In genomic region chr3:65928614-65929272, GRCm38 (mm10) we compare ENCODE assay signal across 8 mouse cellular contexts. TPM values are rescaled to one million over a fixed set of nuclear protein-coding genes. Genes with fewer than 3 reads are reported as not detected.
DNase-seq lines count a peak whose midpoint lies in the region; ATAC-seq and TF ChIP-seq lines count a peak whose summit lies in the region.

No protein-coding gene starts in this region.

- H3K27me3 ChIP-seq in lung, embryonic 14.5 days (ENCODE audit: insufficient read depth, low read length): no peaks in the 10 kb centered on the region
- no peaks in the 10 kb centered on the region for H3K27me3 ChIP-seq in liver, embryonic 12.5 days (replicated peaks)
- H3K27me3 ChIP-seq in stomach, embryonic 14.5 days (ENCODE audit: control insufficient read depth, insufficient read depth, low read length): no peaks in the 10 kb centered on the region

- no peak for TF ChIP-seq CTCF in lung, embryonic 14.5 days (IDR thresholded peaks at IDR 0.05; ENCODE audit: low read depth)
- no peak for TF ChIP-seq CTCF in embryonic fibroblast, embryonic 13.5 days (IDR thresholded peaks at IDR 0.05; ENCODE audit: borderline replicate concordance, insufficient read depth, low read length)

- peak overlapping the region; percentile 58 for H3K4me2 ChIP-seq in lung, embryonic 14.5 days
- peak overlapping the region; percentile 53 for H3K4me2 ChIP-seq in liver, embryonic 12.5 days
- H3K4me2 ChIP-seq in stomach, embryonic 14.5 days (replicated peaks; ENCODE audit: low read depth, low read length): no peak overlapping the region; the same call in 1 of the 2 replicates

- 40% methylated on average over 4 of the region's 4 CpGs for WGBS in lung, embryonic 14.5 days
- 61% methylated on average over 4 of the region's 4 CpGs for WGBS in liver, embryonic 12.5 days (ENCODE audit: insufficient replicate concordance)
- WGBS in stomach, embryonic 14.5 days: 46% methylated on average over 4 of the region's 4 CpGs

- H3K9me3 ChIP-seq in lung, embryonic 14.5 days (ENCODE audit: low read depth, low read length): no peaks in the 10 kb centered on the region
- H3K9me3 ChIP-seq in liver, embryonic 12.5 days (replicated peaks): no peaks in the 10 kb centered on the region
- H3K9me3 ChIP-seq in stomach, embryonic 14.5 days (ENCODE audit: control insufficient read depth, low read depth, low read length): no peaks in the 10 kb centered on the region

- no peaks in the 10 kb centered on the region for H3K36me3 ChIP-seq in lung, embryonic 14.5 days (ENCODE audit: insufficient read depth)
- no peaks in the 10 kb centered on the region for H3K36me3 ChIP-seq in liver, embryonic 12.5 days
- H3K36me3 ChIP-seq in stomach, embryonic 14.5 days (ENCODE audit: control insufficient read depth, insufficient read depth, low read length): no peaks in the 10 kb centered on the region

- H3K27ac ChIP-seq in lung, embryonic 14.5 days (ENCODE audit: low read depth): no peak overlapping the region
- H3K27ac ChIP-seq in embryonic fibroblast, embryonic 13.5 days (ENCODE audit: insufficient read depth, low read length): peak overlapping the region; percentile 25
- no peak overlapping the region for H3K27ac ChIP-seq in liver, embryonic 12.5 days
- H3K27ac ChIP-seq in stomach, embryonic 14.5 days (ENCODE audit: low read length): no peak overlapping the region

- H3K9ac ChIP-seq in lung, embryonic 14.5 days: no peak overlapping the region
- no peak overlapping the region for H3K9ac ChIP-seq in liver, embryonic 12.5 days
- no peak overlapping the region for H3K9ac ChIP-seq in stomach, embryonic 14.5 days (replicated peaks; ENCODE audit: low read depth, low read length)

- ATAC-seq in lung, embryonic 14.5 days (ENCODE audit: insufficient read depth): peak; percentile 6; the same call in 1 of the 2 replicates
- no peak; the same call in 1 of the 2 replicates for ATAC-seq in liver, embryonic 12.5 days
- ATAC-seq in stomach, embryonic 14.5 days (ENCODE audit: insufficient number of reproducible peaks, insufficient read depth, low FRiP score, low read depth): peak; percentile 16; the same call in 1 of the 2 replicates

- DNase-seq in lung, embryonic 14.5 days: no peak
- no peak for DNase-seq in lung, postnatal 14 days
- DNase-seq in layer of hippocampus, postnatal 14 days (ENCODE audit: low spot score in 2 of 2): no peak
- no peak for DNase-seq in spleen, postnatal 4 days (ENCODE audit: low spot score in 2 of 2)
- no peak for DNase-seq in cerebellum, adult 9-11 months

- no peak overlapping the region for H3K4me3 ChIP-seq in lung, embryonic 14.5 days (ENCODE audit: low read depth, low read length)
- H3K4me3 ChIP-seq in embryonic fibroblast, embryonic 13.5 days (ENCODE audit: insufficient read depth, low read length): no peak overlapping the region
- H3K4me3 ChIP-seq in liver, embryonic 12.5 days: no peak overlapping the region
- H3K4me3 ChIP-seq in stomach, embryonic 14.5 days (ENCODE audit: low read depth, low read length): no peak overlapping the region

- peaks cover 10% of the 10 kb centered on the region; the same call in 1 of the 2 replicates for H3K4me1 ChIP-seq in lung, embryonic 14.5 days (ENCODE audit: insufficient read depth)
- H3K4me1 ChIP-seq in embryonic fibroblast, embryonic 13.5 days (ENCODE audit: control insufficient read depth, insufficient read depth, low read length): peaks cover 9% of the 10 kb centered on the region; the same call in 1 of the 2 replicates
- H3K4me1 ChIP-seq in liver, embryonic 12.5 days: peaks cover 24% of the 10 kb centered on the region
- 0 out of 2 replicates have a peak, but pooled peaks cover 11% of the 10 kb centered on the region for H3K4me1 ChIP-seq in stomach, embryonic 14.5 days (ENCODE audit: control insufficient read depth, insufficient read depth, low read length)

- TF ChIP-seq POLR2A in embryonic fibroblast, embryonic 13.5 days (IDR thresholded peaks at IDR 0.05; ENCODE audit: low read depth, low read length): no peak

RNA-seq across cellular contexts. Expression of gene Ccnl1, which starts 29.3 kb away (rescaled TPM):
- 129 and 135 TPM in 2 replicates for polyA plus RNA-seq in lung, embryonic 14.5 days (2014; fragmentation: Nextera tagmentation; extraction: Ambion mirVana)
- polyA plus RNA-seq in embryonic fibroblast, embryonic 13.5 days (2011; ENCODE audit: insufficient read length, low read depth, missing spikeins): 94.5 and 115 TPM in 2 replicates
- 74.5 and 74.8 TPM in 2 replicates for polyA plus RNA-seq in liver, embryonic 12.5 days (2016; fragmentation: Nextera tagmentation; extraction: Ambion mirVana)
- 137 and 146 TPM in 2 replicates for polyA plus RNA-seq in stomach, embryonic 14.5 days (2014; fragmentation: Nextera tagmentation; extraction: Ambion mirVana)
- 10 to 100 TPM; 52.3 to 59.4 TPM for total RNA-seq in layer of hippocampus, postnatal 14 days (2021)
